Mouse (Mus musculus): ENCODE measurements around the gene Utrn. TPM values are rescaled to one million over a fixed set of nuclear protein-coding genes. Genes with fewer than 3 reads are reported as not detected.

Gene Utrn
- total and polyA plus RNA-seq, 3 experiments: 9.4 to 115 (median 71.5) TPM

GRCm38 (mm10) chr10:12469391-12470057 lies 399.6 kb downstream of the Utrn start:
- no peaks in the 10 kb centered on the region for H3K4me1 ChIP-seq (ENCODE audit: insufficient read depth, low read depth, low read length)
- no peaks in the 10 kb centered on the region for H3K27me3 ChIP-seq (ENCODE audit: insufficient read depth, low read length)
- ATAC-seq (ENCODE audit: extremely low read depth, insufficient number of reproducible peaks, low FRiP score, poor library complexity, severe bottlenecking) (no peak), DNase-seq (ENCODE audit: low spot score) (no peak)
- TF ChIP-seq CTCF (IDR thresholded peaks at IDR 0.05; ENCODE audit: low read depth, low read length) (no peak), POLR2AphosphoS5 (IDR thresholded peaks at IDR 0.05; ENCODE audit: insufficient replicate concordance, low read depth, low read length) (no peak), TAL1 (conservative IDR thresholded peaks at IDR 0.05; ENCODE audit: low read depth, low read length) (no peak), GATA2 (IDR thresholded peaks at IDR 0.05; ENCODE audit: borderline replicate concordance, low read depth, low read length) (no peak), GATA1 (IDR thresholded peaks at IDR 0.05; ENCODE audit: borderline replicate concordance, low read length) (no peak)
- H3K4me3 ChIP-seq (ENCODE audit: low read depth, low read length): no peak overlapping the region
- H3K36me3 ChIP-seq (replicated peaks): peaks cover 21% of the 10 kb centered on the region
- H3K9me3 ChIP-seq (replicated peaks): no peaks in the 10 kb centered on the region

- no peak for DNase-seq (ENCODE audit: low spot score)
- Histone ChIP-seq H3K27me3 (ENCODE audit: insufficient read depth, low read length) (no peaks in the 10 kb centered on the region), H3K4me1 (ENCODE audit: insufficient read depth, low read depth, low read length) (no peaks in the 10 kb centered on the region), H3K36me3 (replicated peaks) (peaks cover 36% of the 10 kb centered on the region), H3K4me3 (ENCODE audit: low read depth, low read length) (no peak overlapping the region), H3K9me3 (replicated peaks) (no peaks in the 10 kb centered on the region)
- TF ChIP-seq TAL1 (conservative IDR thresholded peaks at IDR 0.05; ENCODE audit: low read depth, low read length): no peak
- TF ChIP-seq GATA2 (IDR thresholded peaks at IDR 0.05; ENCODE audit: borderline replicate concordance, low read depth, low read length): no peak
- TF ChIP-seq CTCF (IDR thresholded peaks at IDR 0.05; ENCODE audit: low read depth, low read length): no peak
- TF ChIP-seq POLR2AphosphoS5 (IDR thresholded peaks at IDR 0.05; ENCODE audit: insufficient replicate concordance, low read depth, low read length): no peak
- TF ChIP-seq GATA1 (IDR thresholded peaks at IDR 0.05; ENCODE audit: borderline replicate concordance, low read length): no peak
- ATAC-seq (ENCODE audit: extremely low read depth, insufficient number of reproducible peaks, low FRiP score, poor library complexity, severe bottlenecking): no peak
Measured at GRCm38 (mm10) chr10:12467544-12467943, 401.6 kb downstream of the Utrn start.

GRCm38 (mm10) chr10:12460945-12461344 lies 408.2 kb downstream of the Utrn start:
- Histone ChIP-seq H3K27me3 (ENCODE audit: insufficient read depth, low read length) (no peaks in the 10 kb centered on the region), H3K9me3 (replicated peaks) (no peaks in the 10 kb centered on the region), H3K4me3 (ENCODE audit: low read depth, low read length) (no peak overlapping the region), H3K36me3 (replicated peaks) (peaks cover 57% of the 10 kb centered on the region), H3K4me1 (ENCODE audit: insufficient read depth, low read depth, low read length) (no peaks in the 10 kb centered on the region)
- ATAC-seq (ENCODE audit: extremely low read depth, insufficient number of reproducible peaks, low FRiP score, poor library complexity, severe bottlenecking): no peak
- TF ChIP-seq CTCF (IDR thresholded peaks at IDR 0.05; ENCODE audit: low read depth, low read length) (no peak), GATA2 (IDR thresholded peaks at IDR 0.05; ENCODE audit: borderline replicate concordance, low read depth, low read length) (no peak), POLR2AphosphoS5 (IDR thresholded peaks at IDR 0.05; ENCODE audit: insufficient replicate concordance, low read depth, low read length) (no peak), GATA1 (IDR thresholded peaks at IDR 0.05; ENCODE audit: borderline replicate concordance, low read length) (no peak), TAL1 (conservative IDR thresholded peaks at IDR 0.05; ENCODE audit: low read depth, low read length) (no peak)
- DNase-seq (ENCODE audit: low spot score): no peak

GRCm38 (mm10) chr10:12456867-12457266 lies 412.3 kb downstream of the Utrn start:
- H3K9me3 ChIP-seq (replicated peaks): no peaks in the 10 kb centered on the region
- DNase-seq (ENCODE audit: low spot score) (no peak), ATAC-seq (ENCODE audit: extremely low read depth, insufficient number of reproducible peaks, low FRiP score, poor library complexity, severe bottlenecking) (no peak)
- no peaks in the 10 kb centered on the region for H3K27me3 ChIP-seq (ENCODE audit: insufficient read depth, low read length)
- H3K36me3 ChIP-seq (replicated peaks): peaks cover 40% of the 10 kb centered on the region
- H3K4me1 ChIP-seq (ENCODE audit: insufficient read depth, low read depth, low read length): no peaks in the 10 kb centered on the region
- no peak for TF ChIP-seq TAL1 (conservative IDR thresholded peaks at IDR 0.05; ENCODE audit: low read depth, low read length)
- TF ChIP-seq GATA2 (IDR thresholded peaks at IDR 0.05; ENCODE audit: borderline replicate concordance, low read depth, low read length): no peak
- TF ChIP-seq CTCF (IDR thresholded peaks at IDR 0.05; ENCODE audit: low read depth, low read length): no peak
- H3K4me3 ChIP-seq (ENCODE audit: low read depth, low read length): no peak overlapping the region

GRCm38 (mm10) chr10:12452641-12453040 lies 416.5 kb downstream of the Utrn start:
- no peak overlapping the region for H3K4me3 ChIP-seq (ENCODE audit: low read depth, low read length)
- peaks cover 30% of the 10 kb centered on the region for H3K36me3 ChIP-seq (replicated peaks)
- no peaks in the 10 kb centered on the region for H3K9me3 ChIP-seq (replicated peaks)
- H3K27me3 ChIP-seq (ENCODE audit: insufficient read depth, low read length): no peaks in the 10 kb centered on the region
- H3K4me1 ChIP-seq (ENCODE audit: insufficient read depth, low read depth, low read length): no peaks in the 10 kb centered on the region
- DNase-seq (ENCODE audit: low spot score) (no peak), ATAC-seq (ENCODE audit: extremely low read depth, insufficient number of reproducible peaks, low FRiP score, poor library complexity, severe bottlenecking) (no peak)
- TF ChIP-seq GATA1 (IDR thresholded peaks at IDR 0.05; ENCODE audit: borderline replicate concordance, low read length): no peak
- no peak for TF ChIP-seq GATA2 (IDR thresholded peaks at IDR 0.05; ENCODE audit: borderline replicate concordance, low read depth, low read length)
- TF ChIP-seq CTCF (IDR thresholded peaks at IDR 0.05; ENCODE audit: low read depth, low read length): no peak
- no peak for TF ChIP-seq TAL1 (conservative IDR thresholded peaks at IDR 0.05; ENCODE audit: low read depth, low read length)
- no peak for TF ChIP-seq POLR2AphosphoS5 (IDR thresholded peaks at IDR 0.05; ENCODE audit: insufficient replicate concordance, low read depth, low read length)

GRCm38 (mm10) chr10:12444122-12444521 lies 425.0 kb downstream of the Utrn start:
- DNase-seq (ENCODE audit: low spot score) (no peak), ATAC-seq (ENCODE audit: extremely low read depth, insufficient number of reproducible peaks, low FRiP score, poor library complexity, severe bottlenecking) (no peak)
- Histone ChIP-seq H3K27me3 (ENCODE audit: insufficient read depth, low read length) (no peaks in the 10 kb centered on the region), H3K36me3 (replicated peaks) (peaks cover 29% of the 10 kb centered on the region), H3K4me3 (ENCODE audit: low read depth, low read length) (no peak overlapping the region), H3K4me1 (ENCODE audit: insufficient read depth, low read depth, low read length) (no peaks in the 10 kb centered on the region), H3K9me3 (replicated peaks) (no peaks in the 10 kb centered on the region)
- TF ChIP-seq CTCF (IDR thresholded peaks at IDR 0.05; ENCODE audit: low read depth, low read length) (no peak), POLR2AphosphoS5 (IDR thresholded peaks at IDR 0.05; ENCODE audit: insufficient replicate concordance, low read depth, low read length) (no peak), GATA2 (IDR thresholded peaks at IDR 0.05; ENCODE audit: borderline replicate concordance, low read depth, low read length) (no peak), GATA1 (IDR thresholded peaks at IDR 0.05; ENCODE audit: borderline replicate concordance, low read length) (no peak), TAL1 (conservative IDR thresholded peaks at IDR 0.05; ENCODE audit: low read depth, low read length) (no peak)
